Mouse (Mus musculus) small intestine, adult 2 months (tissue): ENCODE results near the gene Kazn. TPM values are rescaled to one million over a fixed set of nuclear protein-coding genes. Genes with fewer than 3 reads are reported as not detected.

ENCODE experiments used
- H3K27ac ChIP-seq: fragments of 200-500 bp; 2 replicates; pipeline ENCODE4 v1.5.1; 2012; ENCODE audit warnings: low read depth, low read length, control low read depth, inconsistent platforms; ENCODE audit not compliant: insufficient read depth
- H3K27me3 ChIP-seq: fragments of 200-500 bp; 2 replicates; pipeline ENCODE4 v1.6.1; 2012; ENCODE audit warnings: mild to moderate bottlenecking, moderate library complexity, low read length, inconsistent platforms; ENCODE audit not compliant: control insufficient read depth, insufficient read depth
- H3K36me3 ChIP-seq: fragments of 200-500 bp; 2 replicates; pipeline ENCODE4 v1.6.1; 2012; ENCODE audit warnings: mild to moderate bottlenecking, low read length, control low read depth, inconsistent platforms; ENCODE audit not compliant: control insufficient read depth, insufficient read depth
- H3K4me1 ChIP-seq: fragments of 200-500 bp; 2 replicates; pipeline ENCODE4 v1.6.1; 2012; ENCODE audit warnings: low read length, inconsistent platforms, mixed read lengths; ENCODE audit not compliant: control insufficient read depth, insufficient read depth, insufficient read length
- H3K4me3 ChIP-seq: fragments of 200-500 bp; 2 replicates; pipeline ENCODE4 v1.5.1; 2012; ENCODE audit warnings: low read depth, mild to moderate bottlenecking, control low read depth, inconsistent platforms, low read length, moderate library complexity
- CTCF ChIP-seq: fragments of 200-500 bp; IDR thresholded peaks from 2 replicates; pipeline ENCODE4 v1.5.1; 2012; ENCODE audit warnings: low read depth, mild to moderate bottlenecking, control low read depth, inconsistent platforms, low read length, moderate library complexity, mixed read lengths; ENCODE audit not compliant: insufficient replicate concordance, insufficient read length; ENCODE audit errors: extremely low read depth
- POLR2A ChIP-seq: fragments of 200-500 bp; IDR thresholded peaks from 2 replicates; pipeline ENCODE4 v1.6.1; 2012; ENCODE audit warnings: low read depth, mild to moderate bottlenecking, control low read depth, inconsistent platforms, low read length, moderate library complexity
- WGBS: fragments of 180-500 bp; shearing (Covaris S2); methylation state at CpG from one replicate; pipeline ENCODE4 v1.1.7; 2018; 5-methylcytosine and 5-hydroxymethylcytosine counted together
- polyA plus RNA-seq: library from polyadenylated mRNA; depleted of rRNA; stranded (reverse); fragments of >200 nt; gene quantifications from 2 replicates; pipeline ENCODE4 v1.2.3, GENCODE M21; 2012; rRNA removed

The Kazn gene
- polyA plus RNA-seq, result 13.1 and 15.3 TPM in 2 replicates

DNA sequence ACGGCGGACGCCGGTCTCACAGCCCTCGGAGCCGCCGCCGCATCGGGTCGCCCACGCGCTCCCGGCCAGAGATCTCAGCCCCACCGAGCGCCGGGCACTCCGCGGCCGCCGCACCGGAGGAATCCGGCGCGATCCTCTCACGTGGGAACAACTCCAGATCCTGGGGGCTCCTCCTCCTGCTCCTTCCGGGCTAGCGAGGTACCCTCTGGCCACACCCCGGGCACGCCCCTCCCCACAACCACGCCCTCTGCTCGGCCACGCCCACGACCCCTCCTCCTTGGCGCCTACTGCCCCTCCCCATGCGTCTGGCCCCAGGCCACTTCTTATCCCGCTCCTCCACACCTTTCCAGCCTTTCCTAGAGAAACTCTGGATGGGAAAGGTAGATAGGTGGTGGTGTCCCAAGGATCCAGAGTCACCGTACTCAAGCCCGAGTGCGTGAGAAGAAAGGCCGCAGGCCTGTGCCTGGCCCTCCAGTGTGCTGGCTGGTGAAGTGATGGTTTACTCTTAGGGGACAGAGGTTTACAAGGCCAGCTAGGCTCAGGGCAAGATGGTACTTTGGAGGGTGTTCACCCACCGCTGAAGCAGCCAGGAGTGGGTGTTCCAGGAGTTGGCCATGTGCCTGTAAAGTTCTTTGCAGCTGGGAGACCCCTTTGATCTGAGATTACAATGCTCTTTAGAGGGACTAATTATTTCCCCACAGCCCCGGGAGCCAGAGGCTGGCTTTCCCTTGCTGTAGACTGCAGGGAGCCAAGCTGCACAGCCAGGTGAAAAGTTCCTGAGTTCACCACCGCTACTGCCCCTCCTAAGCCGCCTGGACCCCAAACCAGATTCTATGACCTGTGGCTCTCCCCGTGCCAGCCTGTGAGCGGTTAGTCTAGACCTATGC lies at the start of gene Kazn:
Gene Kazn, minus strand, starts transcription at position 162 of the 887 bp plus-strand sequence.
- peaks cover 19% of the 10 kb centered on the region for H3K4me1 ChIP-seq
- TF ChIP-seq POLR2A (0 out of 2 replicates have a peak, but pooled peaks have one; percentile 11), CTCF (no peak)
- H3K36me3 ChIP-seq, result no peaks in the 10 kb centered on the region
- peak within 1 kb of the TSS; percentile 86 for H3K4me3 ChIP-seq
- no peaks in the 10 kb centered on the region for H3K27me3 ChIP-seq
- WGBS, result 10% methylated on average over 46 of the region's 46 CpGs
- 0 out of 2 replicates have a peak within 1 kb of the TSS, but pooled peaks have one; percentile 7 for H3K27ac ChIP-seq

DNA sequence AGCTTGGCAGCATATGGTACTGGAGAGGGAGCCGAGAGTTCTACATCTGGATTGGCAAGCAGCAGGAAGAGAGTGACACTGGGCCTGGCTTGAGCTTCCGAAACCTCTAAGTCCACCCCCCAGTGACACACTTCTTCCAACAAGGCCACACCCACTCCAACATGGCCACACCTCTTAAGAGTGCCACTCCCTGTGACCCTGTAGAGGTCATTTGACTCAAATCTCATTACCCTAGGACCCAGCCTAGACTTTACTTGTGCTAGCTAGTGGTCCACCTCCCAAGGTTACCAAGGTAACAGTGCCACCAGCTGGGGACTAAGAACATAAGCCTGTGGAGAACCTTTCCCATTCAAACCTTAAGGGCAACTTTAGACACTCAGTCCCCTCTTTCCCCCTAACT lies 46.3 kb upstream of the Kazn start:
- no peak overlapping the region for H3K4me3 ChIP-seq
- no peak overlapping the region for H3K27ac ChIP-seq
- 85% methylated on average over 2 of the region's 2 CpGs for WGBS
- no peaks in the 10 kb centered on the region for H3K4me1 ChIP-seq
- no peak for TF ChIP-seq CTCF
- no peak for TF ChIP-seq POLR2A
- no peaks in the 10 kb centered on the region for H3K36me3 ChIP-seq
- H3K27me3 ChIP-seq, result no peaks in the 10 kb centered on the region

DNA sequence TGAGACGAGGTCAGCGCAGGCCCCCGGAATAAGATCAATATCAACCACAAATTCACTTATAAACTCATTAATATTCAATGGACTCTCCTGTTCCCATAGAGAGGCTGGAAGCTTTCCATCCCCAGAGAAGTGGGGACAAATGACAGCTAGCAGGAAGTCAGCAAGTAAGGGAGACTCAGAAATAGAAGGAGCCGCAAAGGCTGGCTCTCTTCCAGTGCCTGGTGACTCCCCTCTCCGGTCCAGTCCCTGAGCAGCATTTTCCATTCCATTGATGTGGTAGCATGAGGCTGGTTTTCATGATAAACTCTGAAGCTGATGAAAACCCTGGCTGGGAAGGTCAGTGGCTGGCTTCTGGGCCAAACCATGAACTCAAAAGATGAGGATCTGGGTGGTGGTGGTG lies 44.7 kb upstream of the Kazn start:
- Histone ChIP-seq H3K4me1 (no peaks in the 10 kb centered on the region), H3K27ac (no peak overlapping the region), H3K36me3 (no peaks in the 10 kb centered on the region), H3K4me3 (no peak overlapping the region), H3K27me3 (no peaks in the 10 kb centered on the region)
- TF ChIP-seq POLR2A (no peak), CTCF (no peak)
- 76% methylated on average over 5 of the region's 5 CpGs for WGBS

DNA sequence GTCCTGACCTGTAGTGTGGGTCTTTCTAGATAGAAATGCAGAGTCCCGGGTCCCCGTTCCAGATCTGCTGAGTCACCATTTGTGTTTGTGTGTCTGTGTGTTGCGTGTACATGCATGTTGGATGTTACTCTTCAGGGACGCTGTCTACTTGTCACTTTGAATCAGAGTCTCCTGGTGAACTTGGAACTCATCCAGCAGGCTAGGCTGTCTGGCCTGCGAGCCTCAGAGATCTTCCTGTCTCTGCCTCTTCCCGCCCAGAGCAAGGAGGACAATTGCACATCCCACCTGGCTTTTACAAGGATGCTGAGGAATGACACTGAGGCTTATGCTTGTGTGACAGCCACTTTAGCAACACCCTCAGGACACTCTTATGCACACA lies 39.0 kb upstream of the Kazn start:
- no peak overlapping the region for H3K27ac ChIP-seq
- WGBS, result 65% methylated on average over 6 of the region's 6 CpGs
- H3K4me1 ChIP-seq, result no peaks in the 10 kb centered on the region
- no peak overlapping the region for H3K4me3 ChIP-seq
- H3K36me3 ChIP-seq, result no peaks in the 10 kb centered on the region
- no peaks in the 10 kb centered on the region for H3K27me3 ChIP-seq
- no peak for TF ChIP-seq CTCF
- no peak for TF ChIP-seq POLR2A

DNA sequence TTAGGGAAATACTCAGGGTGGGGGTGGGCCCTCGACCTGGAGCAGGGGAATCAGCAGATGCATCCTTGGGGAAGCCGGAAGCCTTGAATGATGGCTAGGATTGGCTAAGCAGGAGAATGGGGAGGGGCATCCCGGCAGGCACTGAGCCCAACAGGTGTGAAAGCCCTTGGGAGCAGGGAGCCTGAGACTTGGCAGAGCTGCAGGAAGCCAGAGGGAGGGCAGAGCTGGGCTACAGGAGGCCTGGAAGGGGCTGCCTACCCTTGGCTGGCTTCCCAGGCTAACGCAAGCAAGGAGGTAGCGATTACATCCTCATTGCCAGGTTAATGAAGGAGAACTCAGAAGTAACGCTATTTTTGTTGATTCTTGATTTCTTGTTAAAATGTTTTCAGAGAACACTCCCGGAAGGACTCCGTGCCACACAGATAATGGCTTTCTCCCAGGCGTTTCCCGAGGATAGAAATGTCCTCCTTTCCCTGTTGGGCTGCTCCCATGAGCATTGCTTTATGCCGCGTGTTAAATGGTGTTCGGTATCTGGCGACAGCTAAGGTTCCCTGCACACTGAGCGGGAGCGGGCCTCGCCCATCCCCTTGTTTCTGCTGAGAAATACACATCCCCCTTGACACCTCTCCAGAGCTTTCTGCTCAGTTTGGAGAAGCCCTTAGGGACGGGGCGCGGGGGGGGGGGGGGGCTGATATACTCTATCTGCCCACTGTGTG lies 38.4 kb upstream of the Kazn start:
- H3K27ac ChIP-seq, result no peak overlapping the region
- 19% methylated on average over 20 of the region's 20 CpGs for WGBS

DNA sequence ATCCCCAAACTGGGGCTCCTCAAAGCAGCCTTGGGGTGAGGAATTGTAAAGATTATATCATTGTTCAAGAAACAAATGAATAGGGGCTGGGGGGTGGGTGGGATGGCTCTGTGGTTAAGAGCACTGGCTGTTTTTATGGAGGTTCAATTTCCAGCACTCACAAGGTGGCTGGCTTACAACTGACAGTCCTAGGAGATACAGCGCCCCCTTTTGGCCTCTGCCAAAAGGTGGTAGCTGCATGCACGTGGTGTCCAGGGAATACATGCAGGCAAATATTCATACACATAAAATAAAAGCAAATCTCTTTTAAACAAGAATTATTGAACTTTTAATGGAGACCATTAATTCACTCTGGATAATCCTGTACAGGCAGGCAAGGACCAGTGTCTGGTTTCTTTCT lies 36.0 kb upstream of the Kazn start:
- TF ChIP-seq CTCF (peak; percentile 24; the same call in 1 of the 2 replicates), POLR2A (no peak)
- no peak overlapping the region for H3K4me3 ChIP-seq
- WGBS, result 39% methylated on average over 2 of the region's 2 CpGs
- H3K36me3 ChIP-seq, result no peaks in the 10 kb centered on the region
- H3K4me1 ChIP-seq, result no peaks in the 10 kb centered on the region
- no peak overlapping the region for H3K27ac ChIP-seq
- no peaks in the 10 kb centered on the region for H3K27me3 ChIP-seq

More for the DNA sequence above, 38.4 kb upstream of the Kazn start:
- H3K27me3 ChIP-seq, result no peaks in the 10 kb centered on the region
- no peak overlapping the region for H3K4me3 ChIP-seq
- no peak for TF ChIP-seq POLR2A
- TF ChIP-seq CTCF, result no peak
- no peaks in the 10 kb centered on the region for H3K36me3 ChIP-seq
- H3K4me1 ChIP-seq, result no peaks in the 10 kb centered on the region
